Mouse (Mus musculus): ENCODE results near the gene Disp2.

Disp2 gene

GRCm38 (mm10) chr2:118844427-118844826 is 64.9 kb downstream of the Disp2 start:
- no peak for DNase-seq (ENCODE audit: low spot score)

DNA sequence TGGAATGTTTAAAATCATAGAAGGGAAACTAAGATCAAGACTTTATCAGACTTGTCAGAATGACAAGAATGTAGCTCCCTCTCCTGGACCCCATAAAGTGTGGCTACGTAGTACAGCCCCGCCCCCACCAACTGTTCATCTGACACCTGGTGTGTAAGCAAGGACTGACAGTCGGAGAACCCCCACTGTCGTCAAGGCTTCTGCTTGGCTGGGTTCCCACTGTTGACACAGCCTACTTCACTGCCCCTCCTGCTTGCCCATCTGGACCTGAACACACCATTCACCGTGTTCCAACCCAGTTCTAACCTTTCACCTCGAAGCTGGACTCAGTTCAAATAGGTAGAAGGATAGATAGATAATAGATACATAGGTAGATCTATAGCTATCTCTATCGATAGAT is 66.7 kb downstream of the Disp2 start:
- no peak for DNase-seq (ENCODE audit: low spot score)

GRCm38 (mm10) chr2:118851756-118852155 is 72.2 kb downstream of the Disp2 start:
- DNase-seq (ENCODE audit: low spot score) = no peak

Measured in urinary bladder, postnatal 10 days (tissue).